Mouse (Mus musculus): ENCODE measurements around the gene Pabpc4. TPM values are rescaled to one million over a fixed set of nuclear protein-coding genes. Genes with fewer than 3 reads are reported as not detected.

The Pabpc4 gene
- polyA plus RNA-seq, 1 experiment from 2014 or later = 47.1 TPM

GRCm38 (mm10) chr4:123337693-123338092 is 75.5 kb downstream of the Pabpc4 start:
- H3K4me2 ChIP-seq (replicated peaks; ENCODE audit: low read depth, low read length) = no peak overlapping the region
- no peak overlapping the region for H3K9ac ChIP-seq (ENCODE audit: low read depth, low read length)
- no peak for ATAC-seq (ENCODE audit: low FRiP score)
- WGBS = 90% methylated on average over 4 of the region's 4 CpGs
- H3K27me3 ChIP-seq (ENCODE audit: control insufficient read depth, insufficient read depth, low read length) = peaks cover 26% of the 10 kb centered on the region
- H3K4me3 ChIP-seq (ENCODE audit: low read depth, low read length) = no peak overlapping the region
- DNase-seq (ENCODE audit: low spot score) = no peak
- H3K9me3 ChIP-seq (ENCODE audit: control insufficient read depth, low read length) = no peaks in the 10 kb centered on the region
- H3K4me1 ChIP-seq (replicated peaks; ENCODE audit: control insufficient read depth, insufficient read depth, low read length) = no peaks in the 10 kb centered on the region
- H3K36me3 ChIP-seq (ENCODE audit: control insufficient read depth, insufficient read depth, low read length) = no peaks in the 10 kb centered on the region
- H3K27ac ChIP-seq (ENCODE audit: low read depth, low read length) = no peak overlapping the region

- H3K4me3 ChIP-seq (ENCODE audit: low read depth, low read length) = no peak overlapping the region
- 83% methylated on average over 5 of the region's 5 CpGs for WGBS
- no peak overlapping the region for H3K4me2 ChIP-seq (replicated peaks; ENCODE audit: low read depth, low read length)
- no peak overlapping the region for H3K27ac ChIP-seq (ENCODE audit: low read depth, low read length)
- DNase-seq (ENCODE audit: low spot score) = no peak
- no peak overlapping the region for H3K9ac ChIP-seq (ENCODE audit: low read depth, low read length)
- no peaks in the 10 kb centered on the region; the same call in 1 of the 2 replicates for H3K4me1 ChIP-seq (replicated peaks; ENCODE audit: control insufficient read depth, insufficient read depth, low read length)
- no peaks in the 10 kb centered on the region for H3K9me3 ChIP-seq (ENCODE audit: control insufficient read depth, low read length)
- no peak for ATAC-seq (ENCODE audit: low FRiP score)
- H3K27me3 ChIP-seq (ENCODE audit: control insufficient read depth, insufficient read depth, low read length) = peaks cover 41% of the 10 kb centered on the region
- no peaks in the 10 kb centered on the region for H3K36me3 ChIP-seq (ENCODE audit: control insufficient read depth, insufficient read depth, low read length)
Measured at GRCm38 (mm10) chr4:123340232-123340631, 78.1 kb downstream of the Pabpc4 start.

GRCm38 (mm10) chr4:123342091-123342641 is 80.0 kb downstream of the Pabpc4 start:
- peaks cover 41% of the 10 kb centered on the region for H3K27me3 ChIP-seq (ENCODE audit: control insufficient read depth, insufficient read depth, low read length)
- peak overlapping the region; percentile 47; the same call in 1 of the 2 replicates for H3K9ac ChIP-seq (ENCODE audit: low read depth, low read length)
- peak; percentile 37 for ATAC-seq (ENCODE audit: low FRiP score)
- DNase-seq (ENCODE audit: low spot score) = no peak
- H3K4me2 ChIP-seq (replicated peaks; ENCODE audit: low read depth, low read length) = peak overlapping the region; percentile 95
- no peaks in the 10 kb centered on the region for H3K36me3 ChIP-seq (ENCODE audit: control insufficient read depth, insufficient read depth, low read length)
- no peaks in the 10 kb centered on the region; the same call in 1 of the 2 replicates for H3K4me1 ChIP-seq (replicated peaks; ENCODE audit: control insufficient read depth, insufficient read depth, low read length)
- 3% methylated on average over 43 of the region's 43 CpGs for WGBS
- peak overlapping the region; percentile 49 for H3K4me3 ChIP-seq (ENCODE audit: low read depth, low read length)
- H3K9me3 ChIP-seq (ENCODE audit: control insufficient read depth, low read length) = no peaks in the 10 kb centered on the region
- H3K27ac ChIP-seq (ENCODE audit: low read depth, low read length) = no peak overlapping the region

GRCm38 (mm10) chr4:123342642-123343470 is 80.7 kb downstream of the Pabpc4 start, which contains the start of gene Bmp8a:
Gene Bmp8a, minus strand, starts transcription at chr4:123343252.
- Histone ChIP-seq H3K4me1 (replicated peaks; ENCODE audit: control insufficient read depth, insufficient read depth, low read length) (no peaks in the 10 kb centered on the region; the same call in 1 of the 2 replicates), H3K4me2 (replicated peaks; ENCODE audit: low read depth, low read length) (peak within 1 kb of the TSS; percentile 95), H3K4me3 (ENCODE audit: low read depth, low read length) (peak within 1 kb of the TSS; percentile 49), H3K27me3 (ENCODE audit: control insufficient read depth, insufficient read depth, low read length) (peaks cover 41% of the 10 kb centered on the region), H3K9ac (ENCODE audit: low read depth, low read length) (peak within 1 kb of the TSS; percentile 47), H3K9me3 (ENCODE audit: control insufficient read depth, low read length) (no peaks in the 10 kb centered on the region), H3K36me3 (ENCODE audit: control insufficient read depth, insufficient read depth, low read length) (no peaks in the 10 kb centered on the region), H3K27ac (ENCODE audit: low read depth, low read length) (no peak within 1 kb of the TSS)
- DNase-seq (ENCODE audit: low spot score) = peak; percentile 91
- under 1% methylated on average over 65 of the region's 65 CpGs for WGBS
- ATAC-seq (ENCODE audit: low FRiP score) = peak; percentile 91

GRCm38 (mm10) chr4:123343471-123343789 is 81.3 kb downstream of the Pabpc4 start:
- Histone ChIP-seq H3K9me3 (ENCODE audit: control insufficient read depth, low read length) (no peaks in the 10 kb centered on the region), H3K4me1 (replicated peaks; ENCODE audit: control insufficient read depth, insufficient read depth, low read length) (no peaks in the 10 kb centered on the region; the same call in 1 of the 2 replicates), H3K36me3 (ENCODE audit: control insufficient read depth, insufficient read depth, low read length) (0 out of 2 replicates have a peak, but pooled peaks cover 2% of the 10 kb centered on the region), H3K27me3 (ENCODE audit: control insufficient read depth, insufficient read depth, low read length) (peaks cover 41% of the 10 kb centered on the region), H3K4me3 (ENCODE audit: low read depth, low read length) (peak overlapping the region; percentile 49), H3K9ac (ENCODE audit: low read depth, low read length) (no peak overlapping the region), H3K27ac (ENCODE audit: low read depth, low read length) (no peak overlapping the region), H3K4me2 (replicated peaks; ENCODE audit: low read depth, low read length) (peak overlapping the region; percentile 95)
- 8% methylated on average over 6 of the region's 6 CpGs for WGBS
- DNase-seq (ENCODE audit: low spot score) = peak; percentile 21
- ATAC-seq (ENCODE audit: low FRiP score) = no peak

Other genes starting within 250 kb of the Pabpc4 start
- 24.4 and 26.6 TPM in 2 replicates for gene Trit1, start 245.8 kb upstream of the Pabpc4 start, polyA plus RNA-seq (2014; fragmentation: Nextera tagmentation; extraction: Ambion mirVana)
- gene Bmp8b, start 157.2 kb upstream of the Pabpc4 start, polyA plus RNA-seq (2014; fragmentation: Nextera tagmentation; extraction: Ambion mirVana) = 0.20 TPM in 1 of 2 replicates, not detected in the other
- gene Oxct2b, start 146.1 kb upstream of the Pabpc4 start, polyA plus RNA-seq (2014; fragmentation: Nextera tagmentation; extraction: Ambion mirVana) = 0.13 and 0.28 TPM in 2 replicates
- gene Ppie, start 122.4 kb upstream of the Pabpc4 start, polyA plus RNA-seq (2014; fragmentation: Nextera tagmentation; extraction: Ambion mirVana) = 106 and 112 TPM in 2 replicates
- 1.1 and 1.5 TPM in 2 replicates for gene Hpcal4, start 79.1 kb upstream of the Pabpc4 start, polyA plus RNA-seq (2014; fragmentation: Nextera tagmentation; extraction: Ambion mirVana)
- gene Nt5c1a, start 60.8 kb upstream of the Pabpc4 start, polyA plus RNA-seq (2014; fragmentation: Nextera tagmentation; extraction: Ambion mirVana) = not detected in 2 replicates
- gene Heyl, start 28.8 kb upstream of the Pabpc4 start, polyA plus RNA-seq (2014; fragmentation: Nextera tagmentation; extraction: Ambion mirVana) = 10.5 and 14.2 TPM in 2 replicates
- gene Oxct2a, start 61.3 kb downstream of the Pabpc4 start, polyA plus RNA-seq (2014; fragmentation: Nextera tagmentation; extraction: Ambion mirVana) = not detected in 2 replicates
- 0.06 and 0.13 TPM in 2 replicates for gene Bmp8a, start 80.9 kb downstream of the Pabpc4 start, polyA plus RNA-seq (2014; fragmentation: Nextera tagmentation; extraction: Ambion mirVana)